Mouse (Mus musculus): ENCODE measurements around the gene Col23a1. TPM values are rescaled to one million over a fixed set of nuclear protein-coding genes. Genes with fewer than 3 reads are reported as not detected.

The Col23a1 gene
- total RNA-seq (2017), result 0.06 and 0.25 TPM in 2 replicates

DNA sequence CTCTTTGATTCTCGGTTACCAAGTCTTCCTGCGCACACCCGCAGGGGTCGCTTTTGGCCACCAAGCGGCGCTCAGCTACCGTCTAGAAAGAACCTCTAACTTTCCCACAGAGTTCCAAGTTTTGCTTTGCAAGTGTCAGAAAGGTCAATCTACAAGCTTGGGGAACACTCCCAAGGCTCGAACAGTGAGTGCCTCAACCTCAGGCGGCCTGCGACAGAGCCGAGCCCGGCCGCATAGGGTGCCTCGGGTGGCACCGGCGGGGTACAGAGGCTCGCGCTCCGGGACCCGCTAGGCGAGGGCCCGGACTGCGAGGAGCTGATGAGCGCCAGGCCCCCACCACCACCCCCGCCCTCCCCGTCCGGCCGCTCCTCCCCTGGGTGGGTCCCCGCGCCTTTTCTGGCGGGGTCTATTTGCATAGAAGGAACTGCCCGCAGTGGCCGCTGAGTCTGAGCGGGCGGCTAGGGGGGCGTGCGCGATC lies at the start of gene Col23a1:
Gene Col23a1 (plus strand): TSS at position 357 of the 478 bp plus-strand sequence.
- ATAC-seq (replicated peaks in 1 of 2; ENCODE audit: insufficient read depth in 1 of 2, low FRiP score in 2 of 2, low TSS enrichment in 1 of 2, low read depth in 1 of 2, poor library complexity in 2 of 2, severe bottlenecking in 2 of 2), result peak; percentile 42 to 72; a peak in 3 of 4 replicates

DNA sequence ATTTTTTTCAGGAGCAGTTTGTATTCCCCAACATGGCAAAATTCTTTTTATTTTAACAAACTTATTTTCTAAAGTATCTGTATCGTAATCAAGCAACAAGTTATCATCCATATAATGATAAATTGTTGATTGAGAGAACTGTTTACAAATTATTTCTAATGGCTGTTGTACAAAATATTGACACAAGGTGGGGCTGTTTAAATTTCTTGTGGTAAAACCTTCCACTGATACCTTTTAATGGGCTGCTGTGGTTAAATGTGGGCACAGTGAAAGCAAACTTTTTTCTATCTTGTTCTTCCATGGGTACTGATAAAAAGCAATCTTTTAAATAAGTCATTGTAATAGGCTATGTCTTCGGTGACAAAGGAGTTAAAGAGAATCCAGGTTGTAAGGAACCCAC lies 46.8 kb upstream of the Col23a1 start:
- ATAC-seq (replicated peaks in 1 of 2; ENCODE audit: insufficient read depth in 1 of 2, low FRiP score in 2 of 2, low TSS enrichment in 1 of 2, low read depth in 1 of 2, poor library complexity in 2 of 2, severe bottlenecking in 2 of 2), result no peak

- no peak; a peak in 1 of 4 replicates for ATAC-seq (replicated peaks in 1 of 2; ENCODE audit: insufficient read depth in 1 of 2, low FRiP score in 2 of 2, low TSS enrichment in 1 of 2, low read depth in 1 of 2, poor library complexity in 2 of 2, severe bottlenecking in 2 of 2)
Observed at GRCm38 (mm10) chr11:51257006-51257405, 32.7 kb upstream of the Col23a1 start.

GRCm38 (mm10) chr11:51261680-51262219 lies 28.0 kb upstream of the Col23a1 start, which contains the start of gene Clk4:
Clk4 (plus strand) TSS chr11:51261730.
- no peak for ATAC-seq (replicated peaks in 1 of 2; ENCODE audit: insufficient read depth in 1 of 2, low FRiP score in 2 of 2, low TSS enrichment in 1 of 2, low read depth in 1 of 2, poor library complexity in 2 of 2, severe bottlenecking in 2 of 2)

DNA sequence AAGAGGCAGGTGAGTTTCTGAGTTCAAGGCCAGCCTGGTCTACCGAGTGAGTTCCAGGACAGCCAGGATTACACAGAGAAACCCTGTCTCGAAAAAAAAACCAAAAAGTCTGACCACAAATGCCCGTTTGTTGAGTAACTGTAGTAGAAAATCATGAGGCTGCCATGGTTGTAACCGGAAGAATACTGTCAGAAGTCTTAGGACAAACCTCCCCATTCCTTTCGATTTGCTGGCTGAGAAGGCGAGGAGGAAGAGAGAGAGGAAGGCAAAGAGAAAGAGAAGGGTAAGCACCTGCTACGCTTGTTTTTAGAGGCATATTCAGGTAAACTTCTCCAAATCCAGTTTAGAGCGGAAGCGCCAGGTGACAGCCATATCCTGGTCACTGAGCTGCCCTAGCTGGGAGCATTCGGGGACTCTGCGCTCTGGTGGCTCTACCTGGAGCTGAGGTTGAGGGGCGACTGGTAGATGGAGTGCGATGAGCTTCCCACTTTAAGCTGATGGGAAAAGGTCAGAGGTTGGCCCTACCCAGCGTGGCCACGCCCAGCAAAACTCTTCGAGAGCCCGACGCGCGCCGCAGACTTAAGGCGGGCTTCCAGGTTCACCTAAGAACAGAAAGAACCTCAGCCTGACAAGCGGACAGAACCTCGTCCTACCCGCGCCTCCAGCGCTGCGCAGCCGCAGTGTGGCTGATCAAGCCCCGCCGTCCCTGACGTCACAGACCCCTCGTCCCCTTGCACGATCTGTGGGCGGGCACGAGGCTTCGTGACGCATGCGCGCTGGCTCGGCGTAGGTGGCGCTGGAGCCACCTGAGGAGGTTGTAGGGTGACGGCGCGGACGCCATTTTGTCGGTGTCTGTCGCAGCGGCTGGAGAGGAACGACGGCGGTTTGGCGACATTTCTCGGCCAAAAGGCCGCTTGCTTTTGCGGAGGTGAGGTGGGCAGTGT lies 27.1 kb upstream of the Col23a1 start, which contains the start of gene BC049762:
Gene BC049762 (minus strand): TSS at position 705 of the 944 bp plus-strand sequence.
- peak; percentile 89 to 94 for ATAC-seq (replicated peaks in 1 of 2; ENCODE audit: insufficient read depth in 1 of 2, low FRiP score in 2 of 2, low TSS enrichment in 1 of 2, low read depth in 1 of 2, poor library complexity in 2 of 2, severe bottlenecking in 2 of 2)

DNA sequence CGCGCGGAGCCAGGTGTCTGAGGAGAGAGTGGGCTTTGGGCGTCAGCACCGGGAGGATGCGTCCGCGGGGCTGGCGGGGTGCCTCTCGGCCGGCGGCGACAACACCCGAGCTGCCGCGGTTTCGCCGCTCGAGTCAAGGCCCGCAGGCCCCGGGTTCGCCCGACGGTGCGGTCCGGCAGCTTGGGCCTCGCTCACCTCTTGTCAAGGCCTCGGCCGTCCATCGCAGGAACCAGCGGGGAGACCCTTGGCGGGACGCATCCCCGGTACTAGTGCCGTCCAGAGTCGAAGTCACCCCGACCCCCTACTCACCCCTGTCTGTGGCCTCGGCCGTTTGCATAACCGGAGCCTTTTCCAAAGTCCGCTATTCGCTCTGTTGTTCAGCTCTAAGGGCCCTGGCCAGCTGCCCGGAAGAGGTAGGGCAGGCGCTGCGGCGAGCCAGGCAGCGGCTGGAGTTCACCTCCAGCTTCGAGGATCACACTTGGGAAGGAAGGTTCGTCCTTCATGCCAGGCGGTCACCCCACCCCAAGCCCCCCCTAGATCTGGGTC lies 26.4 kb upstream of the Col23a1 start:
- ATAC-seq (replicated peaks in 1 of 2; ENCODE audit: insufficient read depth in 1 of 2, low FRiP score in 2 of 2, low TSS enrichment in 1 of 2, low read depth in 1 of 2, poor library complexity in 2 of 2, severe bottlenecking in 2 of 2), result peak in 1 of 2 experiments; percentile 22; a peak in 2 of 4 replicates

DNA sequence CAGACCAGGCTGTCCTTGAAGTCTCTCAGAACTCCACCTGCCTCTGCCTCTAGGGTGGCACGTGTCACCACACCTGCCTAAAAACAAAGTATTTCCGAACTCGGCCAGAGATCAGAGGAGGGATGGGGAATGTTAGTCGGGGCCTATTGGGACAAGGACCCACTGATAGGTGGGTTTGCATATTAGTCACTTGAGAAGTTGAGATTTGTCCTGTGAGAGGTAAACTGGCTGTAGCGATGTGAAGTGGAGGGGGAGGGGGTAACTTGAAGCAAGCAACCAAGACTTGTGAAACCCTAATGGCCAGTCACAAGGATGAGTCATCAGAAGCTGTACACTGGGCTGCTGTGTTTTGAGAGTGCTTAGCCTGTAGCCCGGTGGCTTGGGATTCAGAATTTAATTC lies 25.4 kb upstream of the Col23a1 start:
- ATAC-seq (replicated peaks in 1 of 2; ENCODE audit: insufficient read depth in 1 of 2, low FRiP score in 2 of 2, low TSS enrichment in 1 of 2, low read depth in 1 of 2, poor library complexity in 2 of 2, severe bottlenecking in 2 of 2), result peak in 1 of 2 experiments; percentile 29; a peak in 2 of 4 replicates

DNA sequence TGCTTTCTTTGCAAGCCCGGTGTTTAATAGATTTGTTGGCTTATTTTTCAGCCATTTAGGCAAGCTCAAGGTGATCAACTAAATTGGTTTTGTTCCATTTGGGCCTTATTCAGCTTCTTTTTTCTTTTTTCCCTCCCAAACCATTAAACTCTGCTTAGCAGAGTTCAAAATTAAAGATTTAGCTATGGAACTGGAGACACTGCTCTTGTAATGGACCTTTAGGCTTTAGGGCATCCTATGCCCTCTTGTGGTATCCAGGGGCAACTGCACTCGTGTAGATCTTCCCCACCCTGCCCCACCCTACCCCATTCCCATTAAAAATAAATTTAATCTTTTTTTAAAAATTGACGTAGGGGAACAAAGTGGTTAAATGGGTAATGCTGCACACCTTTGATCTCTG lies 24.4 kb upstream of the Col23a1 start:
- ATAC-seq (replicated peaks in 1 of 2; ENCODE audit: insufficient read depth in 1 of 2, low FRiP score in 2 of 2, low TSS enrichment in 1 of 2, low read depth in 1 of 2, poor library complexity in 2 of 2, severe bottlenecking in 2 of 2), result no peak

DNA sequence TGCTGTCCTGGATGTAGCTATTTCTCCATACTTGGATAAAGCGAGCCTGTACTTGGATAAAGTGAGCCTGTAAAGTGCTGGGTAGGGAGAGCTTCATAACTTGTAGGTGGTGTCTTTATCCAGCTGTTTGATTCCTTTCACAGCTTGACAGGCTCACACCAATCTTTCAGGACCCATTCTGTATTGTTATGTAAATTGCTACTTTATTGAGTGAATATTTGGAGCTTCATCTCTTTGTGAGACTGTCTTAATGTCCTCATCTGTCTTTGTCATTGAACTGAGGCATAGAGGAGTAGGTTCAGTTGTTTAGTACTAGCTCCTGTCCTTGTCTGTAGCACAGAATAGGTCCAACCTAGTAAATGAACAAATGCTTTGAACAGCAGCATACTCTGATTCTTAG lies 15.3 kb upstream of the Col23a1 start:
- no peak for ATAC-seq (replicated peaks in 1 of 2; ENCODE audit: insufficient read depth in 1 of 2, low FRiP score in 2 of 2, low TSS enrichment in 1 of 2, low read depth in 1 of 2, poor library complexity in 2 of 2, severe bottlenecking in 2 of 2)

- 0 out of 4 replicates have a peak, but pooled peaks of 1 of the 2 experiments have one; percentile 29 for ATAC-seq (replicated peaks in 1 of 2; ENCODE audit: insufficient read depth in 1 of 2, low FRiP score in 2 of 2, low TSS enrichment in 1 of 2, low read depth in 1 of 2, poor library complexity in 2 of 2, severe bottlenecking in 2 of 2)
Observed at GRCm38 (mm10) chr11:51290066-51290955, 591 bp downstream of the Col23a1 start.

DNA sequence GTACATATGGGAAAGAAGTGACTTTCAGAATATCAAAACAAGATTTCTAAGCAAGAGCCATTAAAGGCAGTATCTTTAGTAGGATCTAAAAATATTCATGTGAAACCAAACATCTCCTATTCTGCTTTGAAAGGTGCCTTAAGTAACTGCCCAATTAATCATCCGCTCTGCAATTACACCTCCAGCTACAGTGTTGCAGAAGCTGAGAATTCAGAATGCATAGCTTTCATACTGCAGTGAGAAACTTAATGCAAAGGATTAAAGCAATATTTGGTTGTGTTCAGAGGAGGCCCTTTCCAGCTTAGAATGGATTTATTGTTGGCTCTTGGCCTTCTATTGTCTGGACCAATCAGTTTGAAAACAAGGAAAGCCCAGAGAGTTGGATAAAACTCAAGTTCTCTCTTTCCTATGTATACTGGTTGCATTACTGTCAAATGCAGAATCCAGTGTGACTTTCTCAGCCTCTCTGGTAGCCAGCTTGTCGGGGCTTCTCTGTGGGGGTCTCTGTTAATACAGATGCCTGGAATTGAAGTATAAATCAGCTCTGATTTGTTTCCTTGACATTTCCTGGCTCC lies 4.3 kb downstream of the Col23a1 start:
- ATAC-seq (replicated peaks in 1 of 2; ENCODE audit: insufficient read depth in 1 of 2, low FRiP score in 2 of 2, low TSS enrichment in 1 of 2, low read depth in 1 of 2, poor library complexity in 2 of 2, severe bottlenecking in 2 of 2), result no peak

DNA sequence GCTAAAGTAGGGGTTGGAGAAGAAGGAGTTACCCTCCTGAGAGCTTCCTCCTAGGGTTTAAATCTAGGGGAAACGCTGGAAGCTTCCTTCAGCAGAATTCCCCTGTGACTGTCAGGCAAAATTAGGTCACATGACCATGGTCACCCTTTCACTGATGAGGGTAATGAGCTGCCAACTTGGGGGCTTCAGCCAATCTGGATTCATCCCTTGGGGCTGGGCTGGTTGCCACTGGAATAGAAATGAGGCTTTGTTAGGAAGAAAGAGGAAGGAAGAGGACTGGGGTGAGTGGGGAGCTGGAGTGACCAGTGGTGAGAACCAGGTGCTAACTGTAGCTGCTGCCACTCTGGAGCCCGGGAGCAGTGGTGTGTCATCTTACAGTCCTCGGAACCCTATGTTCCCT lies 6.0 kb downstream of the Col23a1 start:
- ATAC-seq (replicated peaks in 1 of 2; ENCODE audit: insufficient read depth in 1 of 2, low FRiP score in 2 of 2, low TSS enrichment in 1 of 2, low read depth in 1 of 2, poor library complexity in 2 of 2, severe bottlenecking in 2 of 2), result no peak

GRCm38 (mm10) chr11:51298691-51299090 lies 9.0 kb downstream of the Col23a1 start:
- no peak for ATAC-seq (replicated peaks in 1 of 2; ENCODE audit: insufficient read depth in 1 of 2, low FRiP score in 2 of 2, low TSS enrichment in 1 of 2, low read depth in 1 of 2, poor library complexity in 2 of 2, severe bottlenecking in 2 of 2)

DNA sequence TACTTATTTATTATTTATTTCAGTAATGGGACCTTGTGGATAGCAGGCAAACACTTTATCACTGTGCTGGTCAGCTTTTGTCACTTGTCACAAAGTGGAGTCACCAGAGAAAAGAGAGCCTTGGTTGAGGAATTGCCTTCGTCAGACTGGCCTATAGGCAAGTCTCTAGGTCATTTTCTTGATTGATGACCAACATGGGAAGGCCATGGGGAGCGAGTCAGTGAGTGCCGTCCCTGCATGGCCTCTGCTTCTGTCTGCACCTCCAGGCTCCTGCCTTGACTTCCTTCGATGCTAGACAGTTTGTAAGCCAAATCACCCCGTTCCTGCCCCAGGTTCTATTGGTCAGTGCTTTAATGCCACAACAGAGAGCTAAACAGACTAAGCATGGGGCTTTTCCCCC lies 12.7 kb downstream of the Col23a1 start:
- no peak for ATAC-seq (replicated peaks in 1 of 2; ENCODE audit: insufficient read depth in 1 of 2, low FRiP score in 2 of 2, low TSS enrichment in 1 of 2, low read depth in 1 of 2, poor library complexity in 2 of 2, severe bottlenecking in 2 of 2)

- no peak for ATAC-seq (replicated peaks in 1 of 2; ENCODE audit: insufficient read depth in 1 of 2, low FRiP score in 2 of 2, low TSS enrichment in 1 of 2, low read depth in 1 of 2, poor library complexity in 2 of 2, severe bottlenecking in 2 of 2)
Observed at GRCm38 (mm10) chr11:51303981-51304553, 14.3 kb downstream of the Col23a1 start.

DNA sequence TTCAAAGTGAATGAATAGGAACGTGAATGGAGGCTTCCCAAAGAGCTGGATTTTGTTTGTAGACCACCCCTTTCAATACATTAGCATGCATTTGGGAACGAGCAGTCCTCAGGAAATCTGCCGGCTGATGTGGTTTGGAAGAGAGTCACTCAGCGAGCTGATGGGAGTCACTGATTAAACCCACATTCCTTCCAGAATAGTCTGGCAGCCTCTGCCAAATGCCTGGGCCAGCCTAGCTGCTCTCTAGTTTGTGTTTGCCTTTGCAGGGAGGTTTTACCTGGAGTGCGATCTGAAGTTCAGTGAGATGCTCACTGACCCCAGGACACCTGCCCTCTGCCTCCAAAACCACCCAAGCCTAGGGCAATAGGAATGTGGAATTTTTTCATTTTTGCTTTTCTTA lies 18.6 kb downstream of the Col23a1 start:
- no peak for ATAC-seq (replicated peaks in 1 of 2; ENCODE audit: insufficient read depth in 1 of 2, low FRiP score in 2 of 2, low TSS enrichment in 1 of 2, low read depth in 1 of 2, poor library complexity in 2 of 2, severe bottlenecking in 2 of 2)
